Mouse (Mus musculus) liver, embryonic 14.5 days (tissue): ENCODE results near the gene Tnip1. TPM values are rescaled to one million over a fixed set of nuclear protein-coding genes. Genes with fewer than 3 reads are reported as not detected.

Experiments used
- ATAC-seq: fragments of 200-750 bp; cut with Nextera tagmentation; 2 replicates; pipeline ENCODE4 v1.8.0; 2017; ENCODE audit warnings: moderate number of reproducible peaks, mild to moderate bottlenecking, moderate library complexity; ENCODE audit not compliant: insufficient read depth
- DNase-seq, 3 experiments: peaks; one replicate each; pipeline ENCODE4 v3.0.0-alpha.2; 2012 to 2013; ENCODE audit warnings: low read depth in 3 of 3, low spot score in 3 of 3
- H3K27ac ChIP-seq: fragments of 300-500 bp; sonication (generic); 2 replicates; pipeline ENCODE4 v1.5.1; 2014; ENCODE audit warnings: moderate library complexity, mild to moderate bottlenecking, control low read depth, inconsistent platforms
- H3K27me3 ChIP-seq: fragments of 300-500 bp; sonication (generic); 2 replicates; pipeline ENCODE4 v1.6.1; 2014; ENCODE audit warnings: mild to moderate bottlenecking, low read length, moderate library complexity; ENCODE audit not compliant: control insufficient read depth, insufficient read depth
- H3K36me3 ChIP-seq: fragments of 300-500 bp; sonication (generic); replicated peaks from 2 replicates; pipeline ENCODE4 v1.6.1; 2014; ENCODE audit warnings: low read depth; ENCODE audit not compliant: control insufficient read depth, insufficient read depth
- H3K4me1 ChIP-seq, 2 experiments: fragments of 200-500 bp in 1 of 2; fragments of 300-500 bp in 1 of 2; sonication (generic) in 1 of 2; replicated peaks; 2 replicates each; pipeline ENCODE4 v1.6.1; 2012 to 2014; ENCODE audit warnings: antibody characterized with exemption in 1 of 2, inconsistent platforms in 1 of 2, low read length in 1 of 2; ENCODE audit not compliant: control insufficient read depth in 2 of 2, insufficient read depth in 2 of 2
- H3K4me2 ChIP-seq: fragments of 300-500 bp; sonication (generic); 2 replicates; pipeline ENCODE4 v1.6.1; 2014; ENCODE audit warnings: low read depth, mild to moderate bottlenecking, control low read depth, moderate library complexity
- H3K4me3 ChIP-seq, 2 experiments: fragments of 200-500 bp in 1 of 2; fragments of 300-500 bp in 1 of 2; sonication (generic) in 1 of 2; 2 replicates each; pipeline ENCODE4 v1.5.1; 2012 to 2014; ENCODE audit warnings: low read depth in 2 of 2, low read length in 2 of 2, mild to moderate bottlenecking in 2 of 2, control low read depth in 1 of 2, inconsistent platforms in 1 of 2, moderate library complexity in 1 of 2; ENCODE audit not compliant: insufficient read depth in 1 of 2
- H3K9ac ChIP-seq: fragments of 300-500 bp; sonication (generic); replicated peaks from 2 replicates; pipeline ENCODE4 v1.6.1; 2014; ENCODE audit warnings: mild to moderate bottlenecking, control low read depth, moderate library complexity
- H3K9me3 ChIP-seq: fragments of 300-500 bp; sonication (generic); 2 replicates; pipeline ENCODE4 v1.6.1; 2016; ENCODE audit warnings: low read length, mixed read lengths; ENCODE audit not compliant: control insufficient read depth
- CTCF ChIP-seq: IDR thresholded peaks from 2 replicates; pipeline ENCODE4 v1.5.1; 2016; ENCODE audit warnings: antibody characterized with exemption, low read depth, control low read depth
- EP300 ChIP-seq: IDR thresholded peaks from 2 replicates; pipeline ENCODE4 v1.6.1; 2016; ENCODE audit warnings: antibody characterized with exemption, low read depth
- WGBS: fragments of 180-500 bp; shearing (Covaris S2); extraction: QIAGEN DNeasy Blood & Tissue Kit; methylation state at CpG from one replicate; pipeline ENCODE4 v1.1.7; 2014; ENCODE audit not compliant: insufficient replicate concordance; 5-methylcytosine and 5-hydroxymethylcytosine counted together
- polyA plus RNA-seq, 2 experiments: library from polyadenylated mRNA; depleted of rRNA in 1 of 2; stranded (reverse) in 1 of 2; unstranded in 1 of 2; fragments of >200 nt; fragmentation: Nextera tagmentation in 1 of 2; extraction: Ambion mirVana in 1 of 2; gene quantifications; 2 replicates each; pipeline versions ENCODE4 v1.2.1 to v1.2.3; 2012 to 2014

The Tnip1 gene
- polyA plus RNA-seq, 2 experiments, result 3.6 to 5.2 TPM

GRCm38 (mm10) chr11:54981630-54982029 lies 18.9 kb upstream of the Tnip1 start:
- Histone ChIP-seq H3K27me3 (no peaks in the 10 kb centered on the region), H3K4me3 (no peak overlapping the region), H3K4me2 (no peak overlapping the region), H3K9me3 (no peaks in the 10 kb centered on the region), H3K27ac (no peak overlapping the region), H3K9ac (no peak overlapping the region), H3K36me3 (no peaks in the 10 kb centered on the region), H3K4me1 (no peaks in the 10 kb centered on the region)
- DNase-seq (no peak), ATAC-seq (no peak)
- TF ChIP-seq CTCF (no peak), EP300 (no peak)
- WGBS, result 57% methylated on average over 4 of the region's 4 CpGs

GRCm38 (mm10) chr11:54977385-54977937 lies 14.7 kb upstream of the Tnip1 start:
- no peak overlapping the region for H3K4me2 ChIP-seq
- no peak overlapping the region for H3K27ac ChIP-seq
- no peak for ATAC-seq
- no peaks in the 10 kb centered on the region for H3K36me3 ChIP-seq
- no peak overlapping the region for H3K4me3 ChIP-seq
- no peak for DNase-seq
- no peaks in the 10 kb centered on the region for H3K27me3 ChIP-seq
- H3K9ac ChIP-seq, result no peak overlapping the region
- peaks cover 0 to 8% of the 10 kb centered on the region in 2 experiments; a peak in 1 of 4 replicates for H3K4me1 ChIP-seq
- no peak for TF ChIP-seq CTCF
- TF ChIP-seq EP300, result no peak
- H3K9me3 ChIP-seq, result no peaks in the 10 kb centered on the region
- 44% methylated on average over 6 of the region's 6 CpGs for WGBS

- 75% methylated on average over 2 of the region's 2 CpGs for WGBS
- H3K4me3 ChIP-seq, result no peak overlapping the region
- H3K4me2 ChIP-seq, result no peak overlapping the region
- DNase-seq (no peak), ATAC-seq (no peak)
- no peak overlapping the region for H3K27ac ChIP-seq
- H3K4me1 ChIP-seq, result peaks cover 0 to 12% of the 10 kb centered on the region in 2 experiments; a peak in 2 of 4 replicates
- TF ChIP-seq EP300 (no peak), CTCF (no peak)
- H3K36me3 ChIP-seq, result no peaks in the 10 kb centered on the region
- H3K9ac ChIP-seq, result no peak overlapping the region
- no peaks in the 10 kb centered on the region for H3K27me3 ChIP-seq
- H3K9me3 ChIP-seq, result no peaks in the 10 kb centered on the region
These were observed 13.6 kb upstream of the Tnip1 start for GRCm38 (mm10) chr11:54976351-54976750.

- Histone ChIP-seq H3K27me3 (no peaks in the 10 kb centered on the region), H3K4me1 (peaks cover 0 to 12% of the 10 kb centered on the region in 2 experiments; a peak in 2 of 4 replicates), H3K27ac (no peak overlapping the region), H3K36me3 (no peaks in the 10 kb centered on the region), H3K4me3 (no peak overlapping the region), H3K9ac (no peak overlapping the region), H3K9me3 (no peaks in the 10 kb centered on the region), H3K4me2 (no peak overlapping the region)
- no peak for ATAC-seq
- no peak for DNase-seq
- 29% methylated on average over 2 of the region's 2 CpGs for WGBS
- TF ChIP-seq EP300, result no peak
- TF ChIP-seq CTCF, result no peak
These were observed 13.0 kb upstream of the Tnip1 start for GRCm38 (mm10) chr11:54975756-54976155.

- no peak for TF ChIP-seq CTCF
- no peak for TF ChIP-seq EP300
- ATAC-seq, result no peak
- 51% methylated on average over 5 of the region's 5 CpGs for WGBS
- Histone ChIP-seq H3K9me3 (no peaks in the 10 kb centered on the region), H3K4me3 (no peak overlapping the region), H3K27me3 (no peaks in the 10 kb centered on the region), H3K27ac (no peak overlapping the region), H3K36me3 (no peaks in the 10 kb centered on the region), H3K4me1 (peaks cover 0 to 12% of the 10 kb centered on the region in 2 experiments; a peak in 2 of 4 replicates), H3K4me2 (no peak overlapping the region), H3K9ac (no peak overlapping the region)
- DNase-seq, result no peak
These were observed 12.6 kb upstream of the Tnip1 start for GRCm38 (mm10) chr11:54975340-54975739.
